Mouse (Mus musculus): ENCODE measurements around the gene Irgc1. TPM values are rescaled to one million over a fixed set of nuclear protein-coding genes. Genes with fewer than 3 reads are reported as not detected.
"Not testable (repeated sequence)": the region's sequence is repeated elsewhere in the genome, so short reads cannot be mapped to it uniquely, and the experiment has no call there.

Gene Irgc1
- total RNA-seq (2021), result not detected
- long read RNA-seq, result 0 reads

GRCm38 (mm10) chr7:24451855-24452311, at the start of gene Irgc1:
Gene Irgc1, minus strand, starts transcription at chr7:24452297.
- DNase-seq (ENCODE audit: low spot score in 2 of 2), result no peak

GRCm38 (mm10) chr7:24501492-24501891, 49.4 kb upstream of the Irgc1 start:
- DNase-seq (ENCODE audit: low spot score in 2 of 2), result no peak

GRCm38 (mm10) chr7:24500929-24501328, 48.8 kb upstream of the Irgc1 start:
- no peak for DNase-seq (ENCODE audit: low spot score in 2 of 2)

- DNase-seq (ENCODE audit: low spot score in 2 of 2), result no peak
Observed at GRCm38 (mm10) chr7:24499856-24500577, 47.9 kb upstream of the Irgc1 start.

- DNase-seq (ENCODE audit: low spot score in 2 of 2), result no peak
Observed at GRCm38 (mm10) chr7:24488303-24488702, 36.2 kb upstream of the Irgc1 start.

GRCm38 (mm10) chr7:24487403-24487802, 35.3 kb upstream of the Irgc1 start:
- no peak for DNase-seq (ENCODE audit: low spot score in 2 of 2)

GRCm38 (mm10) chr7:24486654-24487130, 34.6 kb upstream of the Irgc1 start:
- DNase-seq (ENCODE audit: low spot score in 2 of 2), result no peak

GRCm38 (mm10) chr7:24485481-24485880, 33.4 kb upstream of the Irgc1 start:
- DNase-seq (ENCODE audit: low spot score in 2 of 2), result no peak

GRCm38 (mm10) chr7:24483291-24483690, 31.2 kb upstream of the Irgc1 start:
- DNase-seq (ENCODE audit: low spot score in 2 of 2), result not testable (repeated sequence)

- no peak for DNase-seq (ENCODE audit: low spot score in 2 of 2)
Observed at GRCm38 (mm10) chr7:24482208-24483020, 30.3 kb upstream of the Irgc1 start.

- peak; percentile 84 to 85 for DNase-seq (ENCODE audit: low spot score in 2 of 2)
Observed at GRCm38 (mm10) chr7:24481474-24482207, 29.5 kb upstream of the Irgc1 start, which contains the start of gene Cadm4. Gene Cadm4, plus strand, starts transcription at chr7:24482023.

GRCm38 (mm10) chr7:24480986-24481473, 28.9 kb upstream of the Irgc1 start:
- no peak for DNase-seq (ENCODE audit: low spot score in 2 of 2)

GRCm38 (mm10) chr7:24480121-24480941, 28.2 kb upstream of the Irgc1 start:
- no peak for DNase-seq (ENCODE audit: low spot score in 2 of 2)

GRCm38 (mm10) chr7:24479685-24480084, 27.6 kb upstream of the Irgc1 start:
- DNase-seq (ENCODE audit: low spot score in 2 of 2), result no peak

- DNase-seq (ENCODE audit: low spot score in 2 of 2), result no peak
Observed at GRCm38 (mm10) chr7:24478911-24479310, 26.8 kb upstream of the Irgc1 start.

- DNase-seq (ENCODE audit: low spot score in 2 of 2), result no peak
Observed at GRCm38 (mm10) chr7:24476856-24477255, 24.8 kb upstream of the Irgc1 start.

GRCm38 (mm10) chr7:24476338-24476737, 24.2 kb upstream of the Irgc1 start:
- DNase-seq (ENCODE audit: low spot score in 2 of 2), result no peak

GRCm38 (mm10) chr7:24474811-24475506, 22.9 kb upstream of the Irgc1 start:
- DNase-seq (ENCODE audit: low spot score in 2 of 2), result peak; percentile 60 to 84

- peak; percentile 67 to 84 for DNase-seq (ENCODE audit: low spot score in 2 of 2)
Observed at GRCm38 (mm10) chr7:24473913-24474529, 21.9 kb upstream of the Irgc1 start.

Measured in layer of hippocampus, adult 18-20 months (tissue).